Mouse (Mus musculus) megakaryocyte, embryonic 14.5 days (primary cell): ENCODE results near the gene Herc6.

Experiments used
- FLI1 ChIP-seq: IDR thresholded peaks from 2 replicates; pipeline ENCODE4 v1.6.1; 2012; ENCODE audit warnings: low read length, inconsistent platforms, mixed read lengths
- GATA1 ChIP-seq: IDR thresholded peaks from 3 replicates; pipeline ENCODE4 v1.6.1; 2012; ENCODE audit warnings: mixed read lengths, low read length, inconsistent platforms, borderline replicate concordance

- TF ChIP-seq FLI1 = no peak
- TF ChIP-seq GATA1 = no peak
Observed at GRCm38 (mm10) chr6:57706721-57707120, 125.9 kb downstream of the Herc6 start.
